Comparison of ENCODE assay signal across 19 mouse cellular contexts in genomic region chr14:31191936-31192335, GRCm38 (mm10). TPM values are rescaled to one million over a fixed set of nuclear protein-coding genes. Genes with fewer than 3 reads are reported as not detected.
DNase-seq lines count a peak whose midpoint lies in the region; ATAC-seq and TF ChIP-seq lines count a peak whose summit lies in the region.
"Had no signal": no experiment of that assay in that cellular context is flagged by ENCODE, and none has a peak within 500 bp of the region (broad histone marks: within the 10 kb centered on the region; RNA-seq: fewer than 3 reads in every experiment).

No protein-coding gene starts in this region.

- H3K9ac ChIP-seq in intestine, embryonic 15.5 days, result no peak overlapping the region
- H3K9ac ChIP-seq: liver, embryonic 13.5 days had no signal

- H3K27ac ChIP-seq in layer of hippocampus, adult 2 months, result peak overlapping the region; percentile 84; the same call in 1 of the 2 replicates
- H3K27ac ChIP-seq in intestine, embryonic 15.5 days, result no peak overlapping the region
- H3K27ac ChIP-seq: hindbrain, postnatal 0 days; liver, embryonic 13.5 days had no signal

- TF ChIP-seq CTCF in layer of hippocampus, adult 2 months (conservative IDR thresholded peaks at IDR 0.05), result no peak

- H3K4me2 ChIP-seq in intestine, embryonic 15.5 days (replicated peaks), result no peak overlapping the region
- H3K4me2 ChIP-seq: liver, embryonic 13.5 days had no signal

- peak; percentile 41 to 65 for DNase-seq in cerebellum, postnatal 25 days
- no peak for DNase-seq in layer of hippocampus, adult 2 months (ENCODE audit: low spot score in 2 of 2)
- no peak for DNase-seq in layer of hippocampus, adult 11-12 months (ENCODE audit: low spot score)
- DNase-seq in 3T3-L1 (ENCODE audit: low read depth, low spot score), result peak; percentile 43
- peak; percentile 75 for DNase-seq in NIH3T3 (ENCODE audit: low read depth)
- no peak for DNase-seq in spleen, postnatal 36 days (ENCODE audit: low spot score in 2 of 2)
- DNase-seq: kidney, adult 8-10 months; kidney, postnatal 25 days; liver, embryonic 13.5 days; midbrain, embryonic 14.5 days; retina, postnatal 1 day; right cerebral cortex, postnatal 4 days; thymus, postnatal 4 days had no signal

- no peaks in the 10 kb centered on the region for H3K27me3 ChIP-seq in intestine, embryonic 15.5 days (replicated peaks)
- H3K27me3 ChIP-seq: liver, embryonic 13.5 days had no signal

- H3K9me3 ChIP-seq in intestine, embryonic 15.5 days, result no peaks in the 10 kb centered on the region
- H3K9me3 ChIP-seq: liver, embryonic 13.5 days had no signal

- no peak for ATAC-seq in cerebellum, adult (ENCODE audit: insufficient number of reproducible peaks, low FRiP score, low TSS enrichment)
- no peak for ATAC-seq in intestine, embryonic 15.5 days
- ATAC-seq: forebrain, embryonic 16.5 days; hindbrain, postnatal 0 days had no signal

- peaks cover 52% of the 10 kb centered on the region for H3K36me3 ChIP-seq in intestine, embryonic 15.5 days

- WGBS in intestine, embryonic 15.5 days, result 71% methylated on average over 2 of the region's 2 CpGs

- 0 out of 2 replicates have a peak, but pooled peaks cover 6% of the 10 kb centered on the region for H3K4me1 ChIP-seq in intestine, embryonic 15.5 days (replicated peaks)

- no peak overlapping the region for H3K4me3 ChIP-seq in layer of hippocampus, adult 2 months
- H3K4me3 ChIP-seq in intestine, embryonic 15.5 days (replicated peaks), result no peak overlapping the region
- H3K4me3 ChIP-seq: liver, embryonic 13.5 days had no signal

RNA-seq across cellular contexts. Expression of gene Tnnc1, which starts 16.2 kb away (rescaled TPM):
- total RNA-seq in layer of hippocampus, adult 2 months (2021), result 1 to 10 TPM; 2.4 to 2.9 TPM
- 3.3 and 6.4 TPM in 2 replicates for polyA plus RNA-seq in intestine, embryonic 15.5 days (2015; fragmentation: Nextera tagmentation; extraction: Ambion mirVana)
- total RNA-seq: hematopoietic stem cell, adult 5-6 weeks had no signal

RNA-seq across cellular contexts. Expression of gene Stab1, which starts 23.5 kb away (rescaled TPM):
- total RNA-seq in layer of hippocampus, adult 2 months (2021), result 10 to 100 TPM; 23.2 TPM
- 32.3 and 32.5 TPM in 2 replicates for polyA plus RNA-seq in intestine, embryonic 15.5 days (2015; fragmentation: Nextera tagmentation; extraction: Ambion mirVana)
- total RNA-seq: hematopoietic stem cell, adult 5-6 weeks had no signal

RNA-seq across cellular contexts. Expression of gene Nisch, which starts 24.8 kb away (rescaled TPM):
- 100 to 1,000 TPM; 472 to 491 TPM for total RNA-seq in layer of hippocampus, adult 2 months (2021)
- polyA plus RNA-seq in intestine, embryonic 15.5 days (2015; fragmentation: Nextera tagmentation; extraction: Ambion mirVana), result 280 and 297 TPM in 2 replicates

RNA-seq across cellular contexts. Expression of gene Sema3g, which starts 25.7 kb away (rescaled TPM):
- total RNA-seq in layer of hippocampus, adult 2 months (2021), result 1 to 10 TPM; 5.0 to 6.1 TPM
- 0.91 and 0.96 TPM in 2 replicates for polyA plus RNA-seq in intestine, embryonic 15.5 days (2015; fragmentation: Nextera tagmentation; extraction: Ambion mirVana)
- total RNA-seq: megakaryocyte, adult 5-6 weeks had no signal

RNA-seq across cellular contexts. Expression of gene Phf7, which starts 59.2 kb away (rescaled TPM):
- 1 to 10 TPM; 5.3 to 6.0 TPM for total RNA-seq in layer of hippocampus, adult 2 months (2021)
- 10.6 and 11.9 TPM in 2 replicates for polyA plus RNA-seq in intestine, embryonic 15.5 days (2015; fragmentation: Nextera tagmentation; extraction: Ambion mirVana)

Comparison
In these comparisons a context has a peak if more than half of its experiments do, and no peak if none do; other contexts are left out.
1. DNase-seq: peak in cerebellum, postnatal 25 days (2 of 2), 3T3-L1 (single experiment) and NIH3T3 (single experiment); none in layer of hippocampus, adult 2 months (0 of 2), layer of hippocampus, adult 11-12 months (single experiment) and spleen, postnatal 36 days (0 of 2).